ENCODE assay signal across 20 mouse cellular contexts in genomic region chr10:69962976-69963375, GRCm38 (mm10).
DNase-seq lines count a peak whose midpoint lies in the region; ATAC-seq and TF ChIP-seq lines count a peak whose summit lies in the region.
"Had no signal": no experiment of that assay in that cellular context is flagged by ENCODE, and none has a peak within 500 bp of the region (broad histone marks: within the 10 kb centered on the region; RNA-seq: fewer than 3 reads in every experiment).

No protein-coding gene starts in this region.

- ATAC-seq in frontal cortex, adult (ENCODE audit: low TSS enrichment), result peak; percentile 81
- ATAC-seq: CD4-positive, CD25-positive, alpha-beta regulatory T cell, adult 4 months; forebrain, embryonic 16.5 days had no signal

- H3K27ac ChIP-seq in layer of hippocampus, adult 2 months, result peak overlapping the region; percentile 59
- H3K27ac ChIP-seq: embryonic facial prominence, embryonic 13.5 days; forebrain, embryonic 12.5 days; heart, adult 2 months; heart, embryonic 15.5 days; hindbrain, embryonic 15.5 days had no signal

- no peak for TF ChIP-seq CTCF in layer of hippocampus, adult 2 months (conservative IDR thresholded peaks at IDR 0.05)

- no peak for DNase-seq in frontal cortex, postnatal 10 days (ENCODE audit: low spot score in 2 of 2)
- DNase-seq in layer of hippocampus, adult 2 months (ENCODE audit: low spot score in 2 of 2), result no peak
- no peak for DNase-seq in layer of hippocampus, postnatal 36 days
- DNase-seq in left cerebral cortex, postnatal 36 days (ENCODE audit: low spot score in 2 of 2), result peak; percentile 41 to 43
- DNase-seq in left cerebral cortex, postnatal 4 days, result no peak
- DNase-seq in forelimb bud, embryonic 11.5 days (ENCODE audit: low read depth, low spot score), result peak; percentile 12
- no peak for DNase-seq in heart, postnatal 10 days
- DNase-seq: B cell, adult 2 months; cerebellum, adult 18-20 months; cerebellum, adult 9-11 months; cerebellum, postnatal 36 days; gastrocnemius, postnatal 10 days; heart, adult 2 months had no signal

- intact Hi-C loops in left cerebral cortex, postnatal 36 days (cut with DNase I), result loop anchor here (5.0 kb wide), 1 partner anchor 301 kb away; no protein-coding TSS in a partner anchor
- intact Hi-C loops in left cerebral cortex, postnatal 4 days (cut with DNase I), result loop anchor here (10.0 kb wide), 1 partner anchor 518 kb away; no protein-coding TSS in a partner anchor
- intact Hi-C loops in heart, postnatal 10 days (cut with DNase I), result loop anchor here (5.0 to 10.0 kb wide), 3 partner anchors 51 to 511 kb away; no protein-coding TSS in a partner anchor

- H3K4me3 ChIP-seq in layer of hippocampus, adult 2 months, result no peak overlapping the region
- H3K4me3 ChIP-seq: embryonic facial prominence, embryonic 13.5 days; forebrain, embryonic 12.5 days; heart, adult 2 months; heart, embryonic 15.5 days; hindbrain, embryonic 15.5 days had no signal

Comparison
In these comparisons a context has a peak if more than half of its experiments do, and no peak if none do; other contexts are left out.
1. DNase-seq: peak in left cerebral cortex, postnatal 36 days (2 of 2) and forelimb bud, embryonic 11.5 days (single experiment); none in frontal cortex, postnatal 10 days (0 of 2), layer of hippocampus, adult 2 months (0 of 2), layer of hippocampus, postnatal 36 days (0 of 2), left cerebral cortex, postnatal 4 days (single experiment) and heart, postnatal 10 days (0 of 2).